Mouse (Mus musculus) myocyte (in vitro differentiated cells): Measurements from ENCODE around the gene Asgr2.

Source experiments
- E2F4 ChIP-seq: IDR thresholded peaks from one replicate; pipeline ENCODE4 v1.6.1; 2011; ENCODE audit warnings: mild to moderate bottlenecking, control low read depth, moderate library complexity; ENCODE audit not compliant: insufficient read depth
- MAX ChIP-seq: IDR thresholded peaks from one replicate; pipeline ENCODE4 v1.6.1; 2011; ENCODE audit warnings: low read depth, mild to moderate bottlenecking, control low read depth
- MYOD1 ChIP-seq, 3 experiments: IDR thresholded peaks; one replicate each; pipeline ENCODE4 v1.6.1; 2011; ENCODE audit warnings: control low read depth in 2 of 3, low read depth in 2 of 3, mild to moderate bottlenecking in 2 of 3, moderate library complexity in 1 of 3; ENCODE audit not compliant: insufficient read length in 2 of 3, control insufficient read depth in 1 of 3
- POLR2A ChIP-seq: IDR thresholded peaks from one replicate; pipeline ENCODE4 v1.6.1; 2011; ENCODE audit warnings: low read depth, mild to moderate bottlenecking, control low read depth, moderate library complexity; ENCODE audit not compliant: insufficient read length
- POLR2AphosphoS2 ChIP-seq: IDR thresholded peaks from one replicate; pipeline ENCODE4 v1.6.1; 2011; ENCODE audit warnings: low read depth, control low read depth; ENCODE audit not compliant: insufficient read length
- REST ChIP-seq: IDR thresholded peaks from one replicate; pipeline ENCODE4 v1.6.1; 2011; ENCODE audit warnings: mild to moderate bottlenecking, control low read depth, moderate library complexity; ENCODE audit not compliant: insufficient read depth, insufficient read length
- SRF ChIP-seq: IDR thresholded peaks from one replicate; pipeline ENCODE4 v1.6.1; 2011; ENCODE audit warnings: low read depth; ENCODE audit not compliant: control insufficient read depth, insufficient read length
- TCF12 ChIP-seq: IDR thresholded peaks from one replicate; pipeline ENCODE4 v1.6.1; 2011; ENCODE audit warnings: mild to moderate bottlenecking, control low read depth; ENCODE audit not compliant: poor library complexity, insufficient read depth, severe bottlenecking
- TCF3 ChIP-seq: IDR thresholded peaks from one replicate; pipeline ENCODE4 v1.6.1; 2011; ENCODE audit warnings: low read depth, control low read depth; ENCODE audit not compliant: insufficient read length
- USF1 ChIP-seq: IDR thresholded peaks from one replicate; pipeline ENCODE4 v1.6.1; 2011; ENCODE audit warnings: low read depth, mild to moderate bottlenecking, control low read depth, moderate library complexity

GRCm38 (mm10) chr11:70151072-70151471, 58.6 kb downstream of the Asgr2 start:
- TF ChIP-seq E2F4 (no peak), POLR2A (no peak), TCF3 (no peak), MYOD1 (IDR thresholded peaks at IDR 0.05; ENCODE audit: control insufficient read depth in 1 of 3, insufficient read length in 2 of 3, low read depth in 2 of 3) (no peak), TCF12 (no peak), MAX (no peak), POLR2AphosphoS2 (no peak), USF1 (no peak), REST (no peak), SRF (no peak)
